Mouse (Mus musculus): ENCODE measurements around the gene Atat1.

DNA sequence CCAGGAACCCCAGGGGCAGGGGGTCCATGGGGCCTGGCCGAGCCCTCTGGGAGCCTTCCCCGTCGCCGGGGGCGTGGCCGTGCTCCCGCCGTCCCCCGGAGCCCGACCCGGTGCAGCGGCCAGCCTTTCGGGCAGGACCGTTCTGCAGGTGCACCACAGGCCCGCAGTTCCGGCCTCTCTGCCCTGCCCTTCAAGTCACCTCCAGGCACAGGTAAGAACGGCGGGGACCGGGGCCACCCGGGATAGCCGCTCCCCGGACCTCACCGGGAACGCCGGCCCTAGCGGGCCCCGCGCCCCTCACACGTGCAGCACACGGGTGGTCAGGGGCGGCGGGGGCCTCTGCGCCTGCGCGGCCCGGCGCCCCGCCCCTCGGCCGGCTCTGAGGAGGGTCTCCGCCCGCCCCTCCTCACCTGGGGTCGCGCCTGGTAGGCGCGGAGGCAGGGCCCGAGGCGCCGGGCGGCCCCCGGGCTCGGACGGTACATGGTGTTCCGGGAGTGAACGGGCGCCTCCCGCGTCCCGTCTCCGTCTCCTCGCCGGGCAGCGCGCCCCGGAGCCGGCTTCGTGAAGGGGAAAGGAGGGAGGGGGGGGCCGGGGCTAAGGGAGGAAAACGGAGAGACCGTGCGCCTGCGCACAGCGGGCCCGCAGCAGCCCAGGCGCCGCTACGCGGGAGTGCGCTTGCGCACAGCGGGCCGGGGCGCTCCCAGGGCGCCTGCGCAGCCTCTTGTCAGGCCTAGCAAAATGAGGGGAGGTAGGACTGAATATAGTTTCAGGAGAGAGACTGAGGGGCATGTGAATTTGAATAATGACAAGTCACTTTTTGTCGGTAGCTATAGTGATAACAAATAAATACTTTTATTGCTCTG, 12.9 kb downstream of the Atat1 start, which contains the start of gene 2310061I04Rik:
- TF ChIP-seq CTCF (IDR thresholded peaks at IDR 0.05; ENCODE audit: borderline replicate concordance, insufficient read depth, low read depth, low read length): no peak
- peak; percentile 74; the same call in 1 of the 2 replicates for TF ChIP-seq POLR2A (IDR thresholded peaks at IDR 0.05; ENCODE audit: borderline replicate concordance, insufficient read depth, low read length)

Measured in cerebellum, adult 2 months (tissue).